26 mouse cellular contexts compared by ENCODE assay signal in genomic region chr1:12623158-12623557, GRCm38 (mm10).
DNase-seq lines count a peak whose midpoint lies in the region; ATAC-seq and TF ChIP-seq lines count a peak whose summit lies in the region.
"Had no signal": no experiment of that assay in that cellular context is flagged by ENCODE, and none has a peak within 500 bp of the region (broad histone marks: within the 10 kb centered on the region; RNA-seq: fewer than 3 reads in every experiment).

No protein-coding gene starts in this region.

- no peaks in the 10 kb centered on the region for H3K4me1 ChIP-seq in embryonic fibroblast, embryonic 13.5 days (ENCODE audit: control insufficient read depth, insufficient read depth, low read length)
- H3K4me1 ChIP-seq: embryonic facial prominence, embryonic 15.5 days; intestine, embryonic 15.5 days; limb, embryonic 13.5 days; liver, embryonic 12.5 days; midbrain, embryonic 10.5 days; neural tube, embryonic 15.5 days had no signal

- H3K4me3 ChIP-seq in embryonic fibroblast, embryonic 13.5 days (ENCODE audit: insufficient read depth, low read length), result no peak overlapping the region
- H3K4me3 ChIP-seq: embryonic facial prominence, embryonic 15.5 days; intestine, embryonic 15.5 days; layer of hippocampus, adult 2 months; limb, embryonic 13.5 days; liver, embryonic 12.5 days; midbrain, embryonic 10.5 days; neural tube, embryonic 15.5 days had no signal

- peak; percentile 65 for ATAC-seq in frontal cortex, adult (ENCODE audit: low TSS enrichment)
- ATAC-seq: hindbrain, embryonic 16.5 days; intestine, embryonic 15.5 days; liver, embryonic 12.5 days had no signal

- no peak for DNase-seq in frontal cortex, postnatal 14 days (ENCODE audit: low spot score in 2 of 2)
- peak; percentile 21 for DNase-seq in right cerebral cortex, adult 18-20 months
- DNase-seq in right cerebral cortex, adult 2 months (ENCODE audit: low spot score in 2 of 2), result no peak
- no peak for DNase-seq in thymus, postnatal 14 days
- DNase-seq in urinary bladder, postnatal 36 days (ENCODE audit: low spot score in 2 of 2), result no peak
- no peak for DNase-seq in MN1 (ENCODE audit: low spot score)
- DNase-seq: adrenal gland, postnatal 14 days; cerebellum, adult 8-10 months; cerebellum, postnatal 36 days; gastrocnemius, postnatal 10 days; heart, adult 11 months; kidney, postnatal 25 days; layer of hippocampus, postnatal 36 days; lung, adult 18-20 months; lung, postnatal 10 days; thymus, postnatal 25 days had no signal

- TF ChIP-seq POLR2A in embryonic fibroblast, embryonic 13.5 days (IDR thresholded peaks at IDR 0.05; ENCODE audit: low read depth, low read length), result no peak

- no peak for TF ChIP-seq CTCF in embryonic fibroblast, embryonic 13.5 days (IDR thresholded peaks at IDR 0.05; ENCODE audit: borderline replicate concordance, insufficient read depth, low read length)

- H3K27ac ChIP-seq in embryonic fibroblast, embryonic 13.5 days (ENCODE audit: insufficient read depth, low read length), result peak overlapping the region; percentile 97
- H3K27ac ChIP-seq: embryonic facial prominence, embryonic 15.5 days; intestine, embryonic 15.5 days; layer of hippocampus, adult 2 months; limb, embryonic 13.5 days; liver, embryonic 12.5 days; midbrain, embryonic 10.5 days; neural tube, embryonic 15.5 days had no signal
